Mouse (Mus musculus) embryonic facial prominence, embryonic 10.5 days (tissue): ENCODE measurements around the gene Saal1. TPM values are rescaled to one million over a fixed set of nuclear protein-coding genes. Genes with fewer than 3 reads are reported as not detected.
"Not testable (repeated sequence)": the region's sequence is repeated elsewhere in the genome, so short reads cannot be mapped to it uniquely, and the experiment has no call there.

Experiments
- DNase-seq: peaks from one replicate; pipeline ENCODE4 v3.0.0-alpha.2; 2017; ENCODE audit warnings: low spot score
- H3K27ac ChIP-seq: fragments of 300-500 bp; sonication (generic); replicated peaks from 2 replicates; pipeline ENCODE4 v1.5.1; 2016; ENCODE audit warnings: mild to moderate bottlenecking
- H3K27me3 ChIP-seq: fragments of 300-500 bp; sonication (generic); replicated peaks from 2 replicates; pipeline ENCODE4 v1.6.1; 2016; ENCODE audit warnings: low read depth, mild to moderate bottlenecking; ENCODE audit not compliant: poor library complexity, severe bottlenecking
- H3K36me3 ChIP-seq: fragments of 300-500 bp; sonication (generic); replicated peaks from 2 replicates; pipeline ENCODE4 v1.6.1; 2016; ENCODE audit warnings: mild to moderate bottlenecking, moderate library complexity
- H3K4me1 ChIP-seq: fragments of 300-500 bp; sonication (generic); 2 replicates; pipeline ENCODE4 v1.6.1; 2016
- H3K4me3 ChIP-seq: fragments of 300-500 bp; sonication (generic); 2 replicates; pipeline ENCODE4 v1.5.1; 2016; ENCODE audit warnings: mild to moderate bottlenecking, moderate library complexity
- H3K9me3 ChIP-seq: fragments of 300-500 bp; sonication (generic); 2 replicates; pipeline ENCODE4 v1.6.1; 2016; ENCODE audit warnings: mild to moderate bottlenecking
- WGBS: fragments of 180-500 bp; shearing (Covaris S2); methylation state at CpG from one replicate; pipeline ENCODE4 v1.1.7; 2016; 5-methylcytosine and 5-hydroxymethylcytosine counted together
- polyA plus RNA-seq: library from polyadenylated mRNA; unstranded; fragments of >200 nt; fragmentation: Nextera tagmentation; extraction: Ambion mirVana; gene quantifications from 2 replicates; pipeline ENCODE4 v1.2.1, GENCODE M21; 2016

Gene Saal1
- polyA plus RNA-seq, 1 experiment from 2014 or later: 40.7 TPM

- no peaks in the 10 kb centered on the region for H3K4me1 ChIP-seq
- no peaks in the 10 kb centered on the region for H3K36me3 ChIP-seq
- H3K4me3 ChIP-seq: no peak overlapping the region
- DNase-seq: no peak
- H3K9me3 ChIP-seq: no peaks in the 10 kb centered on the region
- H3K27me3 ChIP-seq: no peaks in the 10 kb centered on the region
- no peak overlapping the region for H3K27ac ChIP-seq
- WGBS: 94% methylated on average over 6 of the region's 6 CpGs
Observed at GRCm38 (mm10) chr7:46723354-46723753, 12.9 kb upstream of the Saal1 start.

GRCm38 (mm10) chr7:46720460-46720859 lies 10.0 kb upstream of the Saal1 start:
- Histone ChIP-seq H3K27me3 (no peaks in the 10 kb centered on the region), H3K4me3 (no peak overlapping the region), H3K4me1 (no peaks in the 10 kb centered on the region), H3K27ac (no peak overlapping the region), H3K9me3 (no peaks in the 10 kb centered on the region), H3K36me3 (no peaks in the 10 kb centered on the region)
- WGBS: 82% methylated on average over 9 of the region's 9 CpGs
- DNase-seq: no peak

GRCm38 (mm10) chr7:46719526-46719925 lies 9.0 kb upstream of the Saal1 start:
- DNase-seq: no peak
- no peak overlapping the region for H3K4me3 ChIP-seq
- H3K9me3 ChIP-seq: no peaks in the 10 kb centered on the region
- 83% methylated on average over 7 of the region's 7 CpGs for WGBS
- no peaks in the 10 kb centered on the region for H3K4me1 ChIP-seq
- no peaks in the 10 kb centered on the region for H3K27me3 ChIP-seq
- H3K36me3 ChIP-seq: no peaks in the 10 kb centered on the region
- no peak overlapping the region for H3K27ac ChIP-seq

- 87% methylated on average over 7 of the region's 7 CpGs for WGBS
- Histone ChIP-seq H3K4me1 (no peaks in the 10 kb centered on the region), H3K4me3 (no peak overlapping the region), H3K9me3 (no peaks in the 10 kb centered on the region), H3K27ac (no peak overlapping the region), H3K27me3 (no peaks in the 10 kb centered on the region), H3K36me3 (no peaks in the 10 kb centered on the region)
- DNase-seq: no peak
Observed at GRCm38 (mm10) chr7:46718591-46719270, 8.3 kb upstream of the Saal1 start.

GRCm38 (mm10) chr7:46716897-46717296 lies 6.4 kb upstream of the Saal1 start:
- no peak for DNase-seq
- WGBS: 70% methylated on average over 5 of the region's 5 CpGs
- Histone ChIP-seq H3K4me3 (no peak overlapping the region), H3K27me3 (no peaks in the 10 kb centered on the region), H3K4me1 (peaks cover 5% of the 10 kb centered on the region; the same call in 1 of the 2 replicates), H3K27ac (no peak overlapping the region), H3K9me3 (no peaks in the 10 kb centered on the region), H3K36me3 (no peaks in the 10 kb centered on the region)

GRCm38 (mm10) chr7:46715600-46715999 lies 5.1 kb upstream of the Saal1 start, which contains the start of gene Saa3:
Gene Saa3, minus strand, starts transcription at chr7:46715700.
- H3K27me3 ChIP-seq: no peaks in the 10 kb centered on the region
- no peak for DNase-seq
- 91% methylated on average over 5 of the region's 5 CpGs for WGBS
- H3K9me3 ChIP-seq: no peaks in the 10 kb centered on the region
- no peaks in the 10 kb centered on the region for H3K36me3 ChIP-seq
- H3K4me1 ChIP-seq: peaks cover 5% of the 10 kb centered on the region; the same call in 1 of the 2 replicates
- no peak within 1 kb of the TSS for H3K4me3 ChIP-seq
- no peak within 1 kb of the TSS for H3K27ac ChIP-seq

GRCm38 (mm10) chr7:46714518-46714917 lies 4.0 kb upstream of the Saal1 start:
- WGBS: 35% methylated on average over 6 of the region's 6 CpGs
- H3K9me3 ChIP-seq: no peaks in the 10 kb centered on the region
- peak; percentile 60 for DNase-seq
- H3K27ac ChIP-seq: no peak overlapping the region
- H3K4me3 ChIP-seq: no peak overlapping the region
- H3K4me1 ChIP-seq: peaks cover 8% of the 10 kb centered on the region
- H3K36me3 ChIP-seq: no peaks in the 10 kb centered on the region
- no peaks in the 10 kb centered on the region for H3K27me3 ChIP-seq

- no peaks in the 10 kb centered on the region for H3K9me3 ChIP-seq
- H3K27me3 ChIP-seq: no peaks in the 10 kb centered on the region
- WGBS: 72% methylated on average over 6 of the region's 6 CpGs
- no peak for DNase-seq
- no peak overlapping the region for H3K4me3 ChIP-seq
- peaks cover 17% of the 10 kb centered on the region for H3K36me3 ChIP-seq
- no peak overlapping the region for H3K27ac ChIP-seq
- H3K4me1 ChIP-seq: peaks cover 13% of the 10 kb centered on the region
Observed at GRCm38 (mm10) chr7:46712250-46712649, 1.8 kb upstream of the Saal1 start.

- no peak overlapping the region for H3K4me3 ChIP-seq
- peaks cover 100% of the 10 kb centered on the region for H3K36me3 ChIP-seq
- WGBS: 93% methylated on average over 6 of the region's 6 CpGs
- no peaks in the 10 kb centered on the region for H3K9me3 ChIP-seq
- no peak for DNase-seq
- H3K27me3 ChIP-seq: no peaks in the 10 kb centered on the region
- H3K4me1 ChIP-seq: no peaks in the 10 kb centered on the region
- H3K27ac ChIP-seq: no peak overlapping the region
Observed at GRCm38 (mm10) chr7:46700521-46701025, 9.9 kb downstream of the Saal1 start.

- peaks cover 99% of the 10 kb centered on the region for H3K36me3 ChIP-seq
- WGBS: 100% methylated on average over 1 of the region's 1 CpGs
Observed at GRCm38 (mm10) chr7:46696754-46697153, 13.7 kb downstream of the Saal1 start.

GRCm38 (mm10) chr7:46686827-46687226 lies 23.7 kb downstream of the Saal1 start:
- WGBS: 91% methylated on average over 5 of the region's 5 CpGs
- no peak overlapping the region for H3K27ac ChIP-seq
- H3K27me3 ChIP-seq: no peaks in the 10 kb centered on the region
- H3K9me3 ChIP-seq: no peaks in the 10 kb centered on the region
- H3K4me1 ChIP-seq: no peaks in the 10 kb centered on the region
- peaks cover 46% of the 10 kb centered on the region for H3K36me3 ChIP-seq
- no peak for DNase-seq
- no peak overlapping the region for H3K4me3 ChIP-seq

More at GRCm38 (mm10) chr7:46696754-46697153, 13.7 kb downstream of the Saal1 start:
- no peaks in the 10 kb centered on the region for H3K4me1 ChIP-seq
- no peak for DNase-seq
- H3K27ac ChIP-seq: no peak overlapping the region
- no peak overlapping the region for H3K4me3 ChIP-seq
- no peaks in the 10 kb centered on the region for H3K27me3 ChIP-seq
- no peaks in the 10 kb centered on the region for H3K9me3 ChIP-seq

- no peak for DNase-seq
- H3K4me1 ChIP-seq: no peaks in the 10 kb centered on the region
- H3K27ac ChIP-seq: no peak overlapping the region
- no peaks in the 10 kb centered on the region for H3K36me3 ChIP-seq
- H3K27me3 ChIP-seq: no peaks in the 10 kb centered on the region
- no peaks in the 10 kb centered on the region for H3K9me3 ChIP-seq
- H3K4me3 ChIP-seq: no peak overlapping the region
Observed at GRCm38 (mm10) chr7:46680732-46681131, 29.7 kb downstream of the Saal1 start.

GRCm38 (mm10) chr7:46679044-46679443 lies 31.4 kb downstream of the Saal1 start:
- WGBS: 89% methylated on average over 7 of the region's 7 CpGs
- H3K27me3 ChIP-seq, H3K36me3 ChIP-seq, H3K4me1 ChIP-seq, H3K9me3 ChIP-seq, DNase-seq, H3K4me3 ChIP-seq, H3K27ac ChIP-seq: not testable (repeated sequence)
